Mouse (Mus musculus) bone marrow macrophage, adult 2 months (primary cell): ENCODE results near the gene Arf3.

Experiments
- CTCF ChIP-seq: IDR thresholded peaks from 2 replicates; pipeline ENCODE4 v1.5.1; 2012; ENCODE audit warnings: low read depth, mild to moderate bottlenecking, low read length, moderate library complexity
- POLR2A ChIP-seq: IDR thresholded peaks from 2 replicates; pipeline ENCODE4 v1.6.1; 2012; ENCODE audit warnings: mild to moderate bottlenecking, low read depth, low read length, borderline replicate concordance

GRCm38 (mm10) chr15:98804054-98804453, 41.0 kb upstream of the Arf3 start:
- TF ChIP-seq CTCF = peak; percentile 54
- no peak for TF ChIP-seq POLR2A
